Comparison of ENCODE assay signal across 3 mouse cellular contexts in the genomic region with DNA sequence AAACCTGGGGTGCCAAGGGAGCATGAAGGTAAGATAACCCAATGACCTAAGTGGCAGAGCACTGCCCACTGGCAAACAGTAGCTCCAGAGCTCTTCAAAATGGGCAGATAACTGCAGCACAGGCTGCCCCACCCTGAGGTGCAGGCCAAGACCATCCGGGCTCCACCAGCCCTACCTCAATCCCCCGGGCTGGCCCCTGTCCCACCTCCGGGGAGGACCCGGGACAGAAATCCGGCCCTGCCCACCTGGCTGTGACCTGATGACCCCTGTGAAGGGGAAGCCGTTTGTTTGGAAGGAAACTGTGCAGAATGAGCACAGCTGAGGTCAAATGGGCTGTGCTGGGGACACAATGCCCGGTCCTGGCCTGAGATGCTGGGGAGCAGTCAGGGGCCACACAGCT.
"Had no signal": no experiment of that assay in that cellular context is flagged by ENCODE, and none has a peak within 500 bp of the region (broad histone marks: within the 10 kb centered on the region; RNA-seq: fewer than 3 reads in every experiment).

No protein-coding gene starts in this region.

- DNase-seq: lung, adult 2 months; midbrain, embryonic 14.5 days; thymus, postnatal 4 days had no signal
